Mouse (Mus musculus) liver, postnatal 0 days (tissue): ENCODE measurements around the gene Tmem190. TPM values are rescaled to one million over a fixed set of nuclear protein-coding genes. Genes with fewer than 3 reads are reported as not detected.

Experiments
- ATAC-seq: fragments of 200-750 bp; cut with Nextera tagmentation; 2 replicates; pipeline ENCODE4 v1.8.0; 2017; ENCODE audit warnings: mild to moderate bottlenecking, moderate library complexity
- DNase-seq: peaks from one replicate; pipeline ENCODE4 v3.0.0-alpha.2; 2016
- H3K27ac ChIP-seq: fragments of 300-500 bp; sonication (generic); 2 replicates; pipeline ENCODE4 v1.5.1; 2014; ENCODE audit warnings: antibody characterized with exemption, moderate library complexity, mild to moderate bottlenecking, low read depth
- H3K27me3 ChIP-seq: fragments of 300-500 bp; sonication (generic); 2 replicates; pipeline ENCODE4 v1.6.1; 2014; ENCODE audit warnings: low read length, control low read depth, mixed read lengths; ENCODE audit not compliant: insufficient read depth
- H3K36me3 ChIP-seq: fragments of 300-500 bp; sonication (generic); replicated peaks from 2 replicates; pipeline ENCODE4 v1.6.1; 2014; ENCODE audit warnings: mild to moderate bottlenecking, control low read depth, low read length, moderate library complexity, mixed read lengths; ENCODE audit not compliant: insufficient read depth
- H3K4me1 ChIP-seq: fragments of 300-500 bp; sonication (generic); 2 replicates; pipeline ENCODE4 v1.6.1; 2014; ENCODE audit warnings: antibody characterized with exemption, mild to moderate bottlenecking, control low read depth; ENCODE audit not compliant: insufficient read depth
- H3K4me2 ChIP-seq: fragments of 300-500 bp; sonication (generic); 2 replicates; pipeline ENCODE4 v1.6.1; 2014; ENCODE audit warnings: low read depth, mild to moderate bottlenecking, low read length, moderate library complexity, mixed read lengths
- H3K4me3 ChIP-seq: fragments of 300-500 bp; sonication (generic); 2 replicates; pipeline ENCODE4 v1.5.1; 2014; ENCODE audit warnings: low read depth, low read length
- H3K9ac ChIP-seq: fragments of 300-500 bp; sonication (generic); replicated peaks from 2 replicates; pipeline ENCODE4 v1.6.1; 2014; ENCODE audit warnings: mild to moderate bottlenecking, moderate library complexity
- H3K9me3 ChIP-seq: fragments of 300-500 bp; sonication (generic); 2 replicates; pipeline ENCODE4 v1.6.1; 2016; ENCODE audit warnings: mild to moderate bottlenecking, control low read depth, low read length, mixed read lengths
- CTCF ChIP-seq: sonication (generic); IDR thresholded peaks from 2 replicates; pipeline ENCODE4 v1.5.1; 2016; ENCODE audit warnings: antibody characterized with exemption, low read depth
- EP300 ChIP-seq: IDR thresholded peaks from 2 replicates; pipeline ENCODE4 v1.6.1; 2016; ENCODE audit warnings: antibody characterized with exemption, low read depth, mild to moderate bottlenecking
- WGBS: fragments of 180-500 bp; shearing (Covaris S2); extraction: QIAGEN DNeasy Blood & Tissue Kit; methylation state at CpG from one replicate; pipeline ENCODE4 v1.1.7; 2014; ENCODE audit not compliant: insufficient replicate concordance; 5-methylcytosine and 5-hydroxymethylcytosine counted together
- polyA plus RNA-seq: library from polyadenylated mRNA; unstranded; fragments of >200 nt; fragmentation: Nextera tagmentation; extraction: Ambion mirVana; gene quantifications from 2 replicates; pipeline ENCODE4 v1.2.1, GENCODE M21; 2015

The Tmem190 gene
- polyA plus RNA-seq, 1 experiment from 2014 or later, result 0.34 TPM

GRCm38 (mm10) chr7:4764946-4765710, 17.6 kb upstream of the Tmem190 start:
- peak overlapping the region; percentile 35 for H3K4me2 ChIP-seq
- H3K4me3 ChIP-seq, result no peak overlapping the region
- peak overlapping the region; percentile 7; the same call in 1 of the 2 replicates for H3K27ac ChIP-seq
- 25% methylated on average over 4 of the region's 4 CpGs for WGBS
- TF ChIP-seq EP300 (no peak), CTCF (no peak)
- peak overlapping the region; percentile 35; the same call in 1 of the 2 replicates for H3K9ac ChIP-seq
- no peak for DNase-seq
- no peaks in the 10 kb centered on the region for H3K9me3 ChIP-seq
- peak; percentile 61 for ATAC-seq
- H3K4me1 ChIP-seq, result no peaks in the 10 kb centered on the region; the same call in 1 of the 2 replicates
- H3K27me3 ChIP-seq, result 0 out of 2 replicates have a peak, but pooled peaks cover 4% of the 10 kb centered on the region
- H3K36me3 ChIP-seq, result no peaks in the 10 kb centered on the region

GRCm38 (mm10) chr7:4771202-4771601, 11.5 kb upstream of the Tmem190 start, which contains the start of gene Fam71e2:
Gene Fam71e2, minus strand, starts transcription at chr7:4771302.
- H3K9me3 ChIP-seq, result no peaks in the 10 kb centered on the region
- no peak within 1 kb of the TSS for H3K4me2 ChIP-seq
- TF ChIP-seq EP300, result no peak
- no peak for TF ChIP-seq CTCF
- H3K36me3 ChIP-seq, result no peaks in the 10 kb centered on the region
- H3K9ac ChIP-seq, result no peak within 1 kb of the TSS
- 63% methylated on average over 3 of the region's 5 CpGs for WGBS
- no peak within 1 kb of the TSS for H3K4me3 ChIP-seq
- H3K4me1 ChIP-seq, result no peaks in the 10 kb centered on the region
- peaks cover 19% of the 10 kb centered on the region for H3K27me3 ChIP-seq
- no peak for ATAC-seq
- no peak within 1 kb of the TSS for H3K27ac ChIP-seq
- no peak for DNase-seq

- Histone ChIP-seq H3K4me3 (no peak overlapping the region), H3K4me2 (no peak overlapping the region), H3K27ac (no peak overlapping the region), H3K27me3 (peaks cover 54% of the 10 kb centered on the region), H3K36me3 (no peaks in the 10 kb centered on the region), H3K9me3 (no peaks in the 10 kb centered on the region), H3K9ac (no peak overlapping the region), H3K4me1 (peaks cover 6% of the 10 kb centered on the region)
- 44% methylated on average over 10 of the region's 10 CpGs for WGBS
- DNase-seq (no peak), ATAC-seq (no peak)
- TF ChIP-seq CTCF (no peak), EP300 (no peak)
Measured at GRCm38 (mm10) chr7:4776131-4776530, 6.6 kb upstream of the Tmem190 start.

- peak overlapping the region; percentile 41 for H3K4me3 ChIP-seq
- ATAC-seq, result peak; percentile 73
- H3K27ac ChIP-seq, result no peak overlapping the region
- H3K4me1 ChIP-seq, result peaks cover 6% of the 10 kb centered on the region
- H3K9ac ChIP-seq, result peak overlapping the region; percentile 50
- TF ChIP-seq EP300 (no peak), CTCF (no peak)
- no peaks in the 10 kb centered on the region for H3K36me3 ChIP-seq
- no peaks in the 10 kb centered on the region for H3K9me3 ChIP-seq
- peaks cover 58% of the 10 kb centered on the region for H3K27me3 ChIP-seq
- WGBS, result 3% methylated on average over 27 of the region's 56 CpGs
- peak; percentile 70 for DNase-seq
- H3K4me2 ChIP-seq, result peak overlapping the region; percentile 72
Measured at GRCm38 (mm10) chr7:4776861-4777830, 5.6 kb upstream of the Tmem190 start.

GRCm38 (mm10) chr7:4777851-4778637, 4.7 kb upstream of the Tmem190 start:
- ATAC-seq, result no peak
- no peak overlapping the region for H3K27ac ChIP-seq
- H3K4me1 ChIP-seq, result peaks cover 6% of the 10 kb centered on the region
- TF ChIP-seq EP300 (no peak), CTCF (no peak)
- H3K27me3 ChIP-seq, result peaks cover 58% of the 10 kb centered on the region
- H3K36me3 ChIP-seq, result no peaks in the 10 kb centered on the region
- no peak overlapping the region for H3K4me2 ChIP-seq
- no peak for DNase-seq
- H3K4me3 ChIP-seq, result 0 out of 2 replicates have a peak overlapping the region, but pooled peaks have one; percentile 41
- H3K9me3 ChIP-seq, result no peaks in the 10 kb centered on the region
- 21% methylated on average over 20 of the region's 20 CpGs for WGBS
- H3K9ac ChIP-seq, result no peak overlapping the region
